Mouse (Mus musculus) heart, postnatal 36 days (tissue): ENCODE measurements at regions not wholly inside any gene's neighbourhood (a gene's known extent, or its start where the extent isn't known, plus 50 kb on each side); places are given as distances from the start of the nearest gene placed in this dataset.

Source experiments
- DNase-seq, 2 experiments: peaks; one replicate each; pipeline ENCODE4 v3.0.0; 2021 to 2022
- intact Hi-C: fragments of 180-260 bp; cut with DNase I; formaldehyde crosslinking; loops from one replicate; pipeline ENCODE4 v1.15.1; 2025

- intact Hi-C loops = loop anchor here (2.0 to 10.0 kb wide), 5 partner anchors 46 to 459 kb away; partner anchors contain the start of genes Eml4 and Mta3
- peak; percentile 75 to 89 for DNase-seq
Observed at GRCm38 (mm10) chr17:83276000-83276891, 61.2 kb downstream of the Pkdcc start.

GRCm38 (mm10) chr17:83277117-83277947, 62.2 kb downstream of the Pkdcc start:
- DNase-seq = peak; percentile 66 to 67
- intact Hi-C loops = loop anchor here (2.0 to 10.0 kb wide), 5 partner anchors 45 to 457 kb away; partner anchors contain the start of genes Eml4 and Mta3

GRCm38 (mm10) chr17:83277948-83278924, 63.1 kb downstream of the Pkdcc start:
- no peak for DNase-seq
- intact Hi-C loops = loop anchor here (2.0 to 10.0 kb wide), 5 partner anchors 44 to 457 kb away; partner anchors contain the start of genes Eml4 and Mta3

- DNase-seq = no peak
Observed at GRCm38 (mm10) chr17:83283328-83283727, 67.4 kb upstream of the Eml4 start.

GRCm38 (mm10) chr17:83287381-83288142, 63.2 kb upstream of the Eml4 start:
- intact Hi-C loops = no loop called here
- no peak for DNase-seq

More at GRCm38 (mm10) chr17:83283328-83283727, 67.4 kb upstream of the Eml4 start:
- intact Hi-C loops = no loop called here

- intact Hi-C loops = no loop called here
- peak; percentile 34 to 36 for DNase-seq
Observed at GRCm38 (mm10) chr17:83288143-83288492, 62.6 kb upstream of the Eml4 start.

GRCm38 (mm10) chr17:83295526-83296238, 55.0 kb upstream of the Eml4 start:
- no peak for DNase-seq
- intact Hi-C loops = no loop called here

- intact Hi-C loops = no loop called here
- no peak for DNase-seq
Observed at GRCm38 (mm10) chr17:83297379-83298121, 53.2 kb upstream of the Eml4 start.
